Mouse (Mus musculus): ENCODE measurements around the gene Sept9. TPM values are rescaled to one million over a fixed set of nuclear protein-coding genes. Genes with fewer than 3 reads are reported as not detected.
A peak's percentile ranks its signal among the peaks of the same experiment; 100 is the strongest.

The Sept9 gene
- 35.1 and 41.4 TPM in 2 replicates for polyA plus RNA-seq (2012; rRNA removed)

DNA sequence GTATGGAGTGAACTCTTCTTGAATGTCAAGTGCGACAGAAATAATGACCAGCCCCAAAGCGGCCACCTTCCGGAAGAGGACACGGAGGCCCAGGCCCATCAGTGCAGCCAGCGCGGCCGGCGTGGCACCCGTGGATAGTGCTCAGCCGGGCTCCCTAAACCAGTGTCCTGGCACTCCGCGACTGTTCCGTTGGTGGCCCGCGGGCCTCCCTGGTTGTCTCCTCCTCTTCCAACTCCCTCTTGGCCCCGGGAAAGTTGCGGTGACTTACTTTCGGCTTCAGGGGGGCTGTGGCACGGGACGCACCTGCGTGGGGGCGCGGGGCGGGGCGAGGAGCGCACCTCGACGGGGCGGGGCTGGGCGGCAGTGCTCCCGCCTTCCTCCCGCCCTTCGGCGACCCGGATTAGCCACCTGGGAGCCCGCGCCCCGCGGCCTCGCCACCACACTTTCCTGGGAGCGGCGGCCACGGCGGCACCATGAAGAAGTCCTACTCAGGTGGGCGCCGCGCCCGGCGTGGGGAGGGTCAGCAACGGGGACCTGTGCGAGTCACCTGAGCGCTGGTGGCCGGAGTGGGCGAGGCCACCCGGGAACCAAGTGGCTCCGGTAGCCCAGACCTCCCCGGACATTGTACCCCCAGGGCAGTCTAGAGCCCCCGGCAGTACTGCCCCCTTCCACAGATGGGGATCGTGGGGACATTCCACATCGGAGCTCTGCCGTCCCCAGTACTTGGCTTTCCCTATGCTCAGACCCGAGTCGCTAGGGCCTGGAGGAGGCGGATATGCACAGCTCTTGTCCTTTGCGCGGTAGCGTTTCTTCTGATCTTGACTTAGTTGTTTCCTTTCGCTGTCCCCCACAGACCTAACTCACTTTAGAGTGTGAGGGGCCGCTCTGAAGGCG lies at the start of gene Sept9:
Sept9 (plus strand) TSS at position 380 of the 894 bp plus-strand sequence.
- TF ChIP-seq CTCF (IDR thresholded peaks at IDR 0.05; ENCODE audit: insufficient read depth, low read length) (no peak), POLR2A (IDR thresholded peaks at IDR 0.05; ENCODE audit: borderline replicate concordance, extremely low read depth, low read depth, low read length) (no peak)
- WGBS = 2% methylated on average over 70 of the region's 70 CpGs
- Histone ChIP-seq H3K4me3 (replicated peaks; ENCODE audit: extremely low read depth, low read depth, low read length) (peak within 1 kb of the TSS; percentile 55), H3K4me1 (ENCODE audit: control insufficient read depth, insufficient read depth, low read length) (no peaks in the 10 kb centered on the region)
- peak; percentile 61 for DNase-seq

DNA sequence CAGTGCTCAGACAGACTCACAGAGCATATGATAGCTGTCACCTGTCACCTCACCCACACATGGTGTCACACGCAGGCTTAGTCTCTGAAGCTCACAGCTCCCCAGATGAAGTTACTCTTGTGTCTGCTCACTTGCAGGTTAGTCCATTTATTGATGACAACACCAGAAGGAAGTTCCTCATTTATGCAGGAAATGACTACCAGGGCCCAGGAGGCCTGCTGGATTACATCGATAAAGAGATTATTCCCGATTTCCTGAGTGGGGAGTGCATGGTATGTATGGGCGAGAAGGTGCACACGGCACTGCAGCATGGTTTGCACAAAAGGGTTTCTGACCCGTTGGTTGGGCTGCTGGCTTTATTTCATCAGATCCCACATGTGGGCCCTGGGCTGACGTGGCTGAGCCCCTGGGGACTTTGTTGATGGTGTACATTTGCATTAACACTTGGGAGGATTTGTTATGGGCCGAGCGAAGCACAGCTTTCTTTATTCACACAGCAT lies 48.9 kb upstream of the Sept9 start:
- 54% methylated on average over 9 of the region's 9 CpGs for WGBS
- TF ChIP-seq CTCF (IDR thresholded peaks at IDR 0.05; ENCODE audit: insufficient read depth, low read length) = no peak
- no peak for TF ChIP-seq POLR2A (IDR thresholded peaks at IDR 0.05; ENCODE audit: borderline replicate concordance, extremely low read depth, low read depth, low read length)

DNA sequence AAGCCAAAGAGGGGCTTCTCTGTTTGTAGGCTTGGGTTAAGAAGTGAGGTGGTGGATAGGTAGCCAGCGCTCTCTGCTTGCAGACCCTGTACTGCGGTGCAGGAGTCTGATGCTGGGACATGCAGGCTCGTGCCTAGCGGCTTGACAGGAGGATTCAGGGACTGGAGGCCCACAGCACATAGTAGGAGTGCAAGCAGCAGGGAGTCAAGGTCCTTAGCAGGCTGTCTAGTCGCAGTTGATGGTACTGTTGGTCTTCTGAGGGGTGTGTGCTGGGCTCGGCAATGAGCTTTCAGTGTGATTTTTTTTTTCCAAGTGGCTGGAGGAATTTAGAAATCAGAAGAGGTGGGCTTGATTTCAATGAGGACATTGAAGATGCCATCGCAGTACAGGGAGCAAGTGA lies 48.0 kb upstream of the Sept9 start:
- WGBS = 92% methylated on average over 7 of the region's 7 CpGs
- H3K4me3 ChIP-seq (replicated peaks; ENCODE audit: extremely low read depth, low read depth, low read length) = no peak overlapping the region
- peaks cover 5% of the 10 kb centered on the region; the same call in 1 of the 2 replicates for H3K4me1 ChIP-seq (ENCODE audit: control insufficient read depth, insufficient read depth, low read length)
- TF ChIP-seq POLR2A (IDR thresholded peaks at IDR 0.05; ENCODE audit: borderline replicate concordance, extremely low read depth, low read depth, low read length) = no peak
- DNase-seq = no peak

More for the DNA sequence above, 48.9 kb upstream of the Sept9 start:
- no peak for DNase-seq
- Histone ChIP-seq H3K4me1 (ENCODE audit: control insufficient read depth, insufficient read depth, low read length) (peaks cover 5% of the 10 kb centered on the region; the same call in 1 of the 2 replicates), H3K4me3 (replicated peaks; ENCODE audit: extremely low read depth, low read depth, low read length) (no peak overlapping the region)

DNA sequence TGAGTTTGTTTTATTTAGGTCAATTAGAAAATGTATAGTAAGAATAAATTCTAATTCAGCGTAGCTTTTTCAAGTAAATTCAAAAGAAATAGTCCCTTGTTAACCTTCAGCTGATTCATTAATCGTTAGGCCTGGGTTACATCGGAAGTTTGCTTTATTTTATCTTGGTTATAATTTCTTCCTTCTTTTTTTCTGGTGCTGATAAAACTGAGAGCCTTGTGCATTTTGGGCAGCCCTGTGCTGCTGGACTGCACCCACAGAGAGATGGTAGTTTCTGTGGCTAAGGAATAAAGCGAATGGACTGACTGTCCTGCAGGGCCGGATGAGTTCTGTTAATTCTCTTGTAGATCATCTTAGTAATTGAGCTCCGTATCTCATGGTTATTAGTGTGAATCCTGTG lies 46.9 kb upstream of the Sept9 start:
- Histone ChIP-seq H3K4me1 (ENCODE audit: control insufficient read depth, insufficient read depth, low read length) (peaks cover 2% of the 10 kb centered on the region; the same call in 1 of the 2 replicates), H3K4me3 (replicated peaks; ENCODE audit: extremely low read depth, low read depth, low read length) (no peak overlapping the region)
- DNase-seq = no peak
- TF ChIP-seq CTCF (IDR thresholded peaks at IDR 0.05; ENCODE audit: insufficient read depth, low read length) (no peak), POLR2A (IDR thresholded peaks at IDR 0.05; ENCODE audit: borderline replicate concordance, extremely low read depth, low read depth, low read length) (no peak)
- WGBS = 86% methylated on average over 6 of the region's 6 CpGs

DNA sequence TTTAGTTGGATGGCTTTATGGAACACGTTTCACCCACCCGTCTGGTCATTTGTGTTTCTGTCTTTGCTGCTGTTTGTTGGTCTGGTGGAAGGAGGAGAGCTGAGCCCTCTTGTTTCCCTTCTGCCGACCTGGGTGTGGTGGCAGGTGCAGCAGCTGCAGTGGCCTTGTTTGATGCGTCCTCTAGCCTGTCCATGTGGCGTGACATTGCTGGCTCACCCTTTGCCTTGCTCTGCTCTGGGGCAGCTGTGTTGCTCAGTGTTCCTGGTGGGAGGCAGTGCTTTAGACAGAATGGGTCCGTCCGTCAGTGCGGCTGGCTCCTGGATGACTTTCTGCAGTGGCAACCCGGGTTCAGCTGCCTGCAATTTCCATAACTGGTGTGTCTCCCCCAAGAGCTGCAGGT lies 45.9 kb upstream of the Sept9 start:
- TF ChIP-seq POLR2A (IDR thresholded peaks at IDR 0.05; ENCODE audit: borderline replicate concordance, extremely low read depth, low read depth, low read length) = no peak
- no peak for TF ChIP-seq CTCF (IDR thresholded peaks at IDR 0.05; ENCODE audit: insufficient read depth, low read length)
- 72% methylated on average over 9 of the region's 9 CpGs for WGBS
- H3K4me3 ChIP-seq (replicated peaks; ENCODE audit: extremely low read depth, low read depth, low read length) = no peak overlapping the region
- peaks cover 10% of the 10 kb centered on the region for H3K4me1 ChIP-seq (ENCODE audit: control insufficient read depth, insufficient read depth, low read length)
- DNase-seq = no peak

DNA sequence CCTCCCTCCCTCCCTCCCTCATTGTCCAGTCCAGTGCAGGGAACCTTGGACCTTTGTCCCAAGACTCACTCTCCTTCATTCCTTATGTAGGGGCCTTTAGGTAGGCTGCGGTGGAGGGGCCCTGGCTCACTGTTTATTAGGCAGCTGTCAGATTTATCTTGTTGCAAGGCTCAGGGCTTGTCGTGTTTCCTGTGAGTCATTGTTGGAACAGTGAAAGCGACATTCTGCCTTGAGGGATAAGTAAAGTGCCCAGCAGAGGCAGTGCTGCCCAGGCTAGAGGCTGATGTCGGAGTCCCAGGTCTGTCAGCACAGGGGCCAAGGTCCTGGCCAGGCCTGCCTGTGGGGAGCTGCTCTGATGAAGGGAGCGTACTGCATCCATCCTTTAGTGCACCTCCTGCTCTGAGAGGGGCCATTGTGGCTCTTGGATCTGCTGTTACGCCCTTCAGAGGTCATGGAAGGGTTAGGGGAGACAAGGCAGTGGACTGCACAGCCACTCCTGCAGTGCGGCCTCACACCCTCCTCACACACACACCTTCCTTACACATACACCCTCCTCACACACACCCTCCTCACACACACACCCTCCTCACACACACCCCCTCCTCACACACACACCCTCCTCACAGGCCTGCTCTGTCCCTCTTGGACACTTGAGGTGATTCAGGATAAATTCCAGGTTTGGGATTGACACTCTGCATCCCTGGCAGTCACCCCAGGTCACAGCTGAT lies 45.2 kb upstream of the Sept9 start:
- DNase-seq = no peak

DNA sequence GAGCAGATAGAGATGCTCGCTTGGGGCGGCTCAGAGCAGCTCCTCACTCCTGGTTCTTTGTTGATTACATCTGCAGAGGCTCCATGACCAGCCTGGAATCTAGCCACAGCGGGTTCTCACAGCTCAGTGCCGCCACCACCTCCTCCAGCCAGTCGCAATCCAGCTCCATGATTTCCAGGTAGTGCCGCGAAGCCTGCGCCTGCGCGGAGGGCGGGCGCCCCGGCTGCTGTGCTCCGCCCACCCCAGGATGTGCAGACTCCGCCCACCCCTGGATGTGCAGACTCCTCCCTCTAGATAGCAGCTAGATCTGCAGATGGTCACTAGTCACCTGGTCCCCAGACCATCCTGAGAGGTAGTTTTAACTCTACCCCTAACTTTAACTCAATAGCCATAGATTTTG lies 42.7 kb upstream of the Sept9 start:
- H3K4me3 ChIP-seq (replicated peaks; ENCODE audit: extremely low read depth, low read depth, low read length) = no peak overlapping the region
- TF ChIP-seq POLR2A (IDR thresholded peaks at IDR 0.05; ENCODE audit: borderline replicate concordance, extremely low read depth, low read depth, low read length) (no peak), CTCF (IDR thresholded peaks at IDR 0.05; ENCODE audit: insufficient read depth, low read length) (no peak)
- DNase-seq = no peak
- H3K4me1 ChIP-seq (ENCODE audit: control insufficient read depth, insufficient read depth, low read length) = peaks cover 15% of the 10 kb centered on the region
- WGBS = 66% methylated on average over 13 of the region's 15 CpGs

More for the DNA sequence above, 45.2 kb upstream of the Sept9 start:
- no peak overlapping the region for H3K4me3 ChIP-seq (replicated peaks; ENCODE audit: extremely low read depth, low read depth, low read length)
- TF ChIP-seq POLR2A (IDR thresholded peaks at IDR 0.05; ENCODE audit: borderline replicate concordance, extremely low read depth, low read depth, low read length) = no peak
- TF ChIP-seq CTCF (IDR thresholded peaks at IDR 0.05; ENCODE audit: insufficient read depth, low read length) = peak; percentile 18; the same call in 1 of the 2 replicates
- peaks cover 15% of the 10 kb centered on the region for H3K4me1 ChIP-seq (ENCODE audit: control insufficient read depth, insufficient read depth, low read length)
- WGBS = 50% methylated on average over 7 of the region's 7 CpGs

DNA sequence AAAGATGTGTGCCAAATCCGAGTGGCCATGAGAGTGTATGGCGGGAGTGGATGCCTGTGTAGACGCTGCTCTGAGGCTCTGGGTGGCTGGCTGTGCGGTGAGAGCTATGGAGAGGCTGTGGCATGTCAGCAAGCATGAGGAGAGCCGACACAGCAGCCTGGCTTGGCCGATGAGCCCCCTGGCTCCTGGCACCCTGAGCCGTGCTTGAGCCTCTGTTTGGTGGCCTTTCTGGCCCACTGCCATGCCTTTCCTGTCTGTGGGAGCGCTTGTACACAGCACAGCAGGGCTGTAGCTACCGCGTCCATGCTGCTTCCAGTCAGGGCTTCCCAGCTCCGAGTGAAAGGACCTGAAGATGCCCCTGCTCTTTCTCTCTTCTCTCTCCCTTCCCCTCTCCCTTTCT lies 41.1 kb upstream of the Sept9 start:
- peaks cover 15% of the 10 kb centered on the region for H3K4me1 ChIP-seq (ENCODE audit: control insufficient read depth, insufficient read depth, low read length)
- 39% methylated on average over 11 of the region's 11 CpGs for WGBS
- H3K4me3 ChIP-seq (replicated peaks; ENCODE audit: extremely low read depth, low read depth, low read length) = no peak overlapping the region
- TF ChIP-seq CTCF (IDR thresholded peaks at IDR 0.05; ENCODE audit: insufficient read depth, low read length) (no peak), POLR2A (IDR thresholded peaks at IDR 0.05; ENCODE audit: borderline replicate concordance, extremely low read depth, low read depth, low read length) (no peak)
- no peak for DNase-seq

DNA sequence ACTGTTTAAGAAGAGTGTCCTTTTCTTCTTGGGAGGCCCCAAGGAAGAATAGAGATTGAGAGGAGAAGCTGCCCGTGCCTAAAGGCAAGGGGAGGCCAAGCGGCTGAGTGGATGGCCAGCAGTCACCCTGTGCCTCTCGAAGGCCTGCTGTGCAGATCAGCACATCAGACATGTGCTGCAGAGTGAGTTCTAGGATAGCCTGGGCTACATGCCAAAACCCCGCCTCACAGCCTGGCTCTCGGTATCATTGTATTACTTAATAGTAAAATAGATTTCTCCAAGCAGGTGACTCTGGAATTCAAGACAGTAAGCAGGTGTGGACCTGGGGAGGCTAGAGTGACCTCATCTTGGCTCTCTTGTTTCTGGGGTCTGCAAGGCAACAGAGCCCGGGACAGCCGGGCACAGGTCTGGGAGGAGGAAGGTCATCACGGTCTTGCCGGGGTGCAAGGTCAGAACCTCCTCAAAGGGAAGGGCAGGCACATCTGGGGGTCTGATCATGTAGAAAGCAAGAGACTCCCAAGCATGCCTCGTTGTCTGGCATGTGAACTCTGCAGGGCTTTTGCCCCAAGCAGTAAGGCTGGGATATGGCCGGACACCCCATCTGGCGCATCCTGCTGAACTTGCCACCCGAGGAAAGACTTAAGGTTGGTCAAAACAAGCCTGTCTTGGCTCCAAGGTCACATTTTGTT lies 40.1 kb upstream of the Sept9 start:
- 69% methylated on average over 13 of the region's 13 CpGs for WGBS
- TF ChIP-seq POLR2A (IDR thresholded peaks at IDR 0.05; ENCODE audit: borderline replicate concordance, extremely low read depth, low read depth, low read length) (no peak), CTCF (IDR thresholded peaks at IDR 0.05; ENCODE audit: insufficient read depth, low read length) (no peak)
- Histone ChIP-seq H3K4me3 (replicated peaks; ENCODE audit: extremely low read depth, low read depth, low read length) (no peak overlapping the region), H3K4me1 (ENCODE audit: control insufficient read depth, insufficient read depth, low read length) (peaks cover 13% of the 10 kb centered on the region)
- DNase-seq = no peak

Data from lung, adult 2 months (tissue).